Mouse (Mus musculus): ENCODE data around the gene Fbxl2. TPM values are rescaled to one million over a fixed set of nuclear protein-coding genes. Genes with fewer than 3 reads are reported as not detected.
A peak's percentile ranks its signal among the peaks of the same experiment; 100 is the strongest.

The Fbxl2 gene
- polyA plus RNA-seq, 1 experiment from 2014 or later: 2.7 TPM

DNA sequence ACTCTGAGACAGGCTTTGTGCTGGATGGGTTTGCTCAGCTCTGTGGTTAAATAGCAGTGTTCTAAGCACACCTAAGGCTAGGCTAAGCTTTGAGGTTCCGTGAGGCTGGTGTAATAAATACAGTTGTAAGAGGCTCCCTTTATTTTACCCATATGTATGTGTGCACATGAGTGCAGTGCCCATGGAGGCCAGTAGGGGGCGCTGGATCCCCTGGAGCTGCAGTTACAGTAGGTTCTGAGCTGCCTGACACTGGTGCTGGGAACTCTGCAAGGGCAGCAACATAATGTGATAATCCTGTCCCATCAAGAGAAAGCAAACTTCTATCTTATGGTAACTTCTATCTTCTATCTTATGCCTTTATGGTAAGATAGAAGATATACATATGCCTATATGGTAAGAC, 47.7 kb downstream of the Fbxl2 start:
- H3K27me3 ChIP-seq (ENCODE audit: control insufficient read depth, insufficient read depth, low read length): no peaks in the 10 kb centered on the region
- H3K9me3 ChIP-seq (ENCODE audit: control insufficient read depth, low read length): 0 out of 2 replicates have a peak, but pooled peaks cover 3% of the 10 kb centered on the region
- H3K36me3 ChIP-seq (ENCODE audit: control insufficient read depth, insufficient read depth, low read length): no peaks in the 10 kb centered on the region
- 58% methylated on average over 2 of the region's 2 CpGs for WGBS
- no peak for ATAC-seq (ENCODE audit: insufficient number of reproducible peaks, insufficient read depth, low FRiP score, low read depth)
- no peak overlapping the region for H3K4me3 ChIP-seq (ENCODE audit: control insufficient read depth in 1 of 2, insufficient read depth in 1 of 2, low read depth in 1 of 2, low read length in 2 of 2)
- no peak overlapping the region for H3K4me2 ChIP-seq (ENCODE audit: low read length)
- no peaks in the 10 kb centered on the region for H3K4me1 ChIP-seq (ENCODE audit: control insufficient read depth in 2 of 2, insufficient read depth in 2 of 2, low read length in 2 of 2)
- H3K27ac ChIP-seq (replicated peaks in 1 of 2; ENCODE audit: control insufficient read depth in 1 of 2, insufficient read depth in 1 of 2, low read depth in 2 of 2, low read length in 2 of 2): no peak overlapping the region
- H3K9ac ChIP-seq (ENCODE audit: low read length): no peak overlapping the region

DNA sequence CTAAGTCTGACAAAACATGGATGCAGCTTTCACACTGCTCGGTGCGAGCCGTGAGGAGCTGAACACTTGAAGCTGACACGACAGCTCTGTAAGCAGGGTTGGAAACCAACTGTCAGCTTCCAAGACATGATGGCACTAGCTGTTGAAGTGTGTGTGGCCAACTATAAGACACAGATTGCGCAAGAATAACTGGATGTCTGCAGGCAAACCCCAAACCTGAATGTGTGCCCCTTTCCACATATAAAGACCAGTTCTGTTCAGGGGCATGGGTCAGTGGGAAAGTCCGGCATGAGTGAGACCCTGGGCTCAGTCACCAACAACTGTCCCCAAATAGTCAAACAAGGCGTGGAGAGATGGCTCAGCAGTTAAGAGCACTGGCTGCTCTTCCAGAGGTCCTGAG, 53.2 kb downstream of the Fbxl2 start:
- H3K27ac ChIP-seq (replicated peaks in 1 of 2; ENCODE audit: control insufficient read depth in 1 of 2, insufficient read depth in 1 of 2, low read depth in 2 of 2, low read length in 2 of 2): no peak overlapping the region
- H3K4me2 ChIP-seq (ENCODE audit: low read length): no peak overlapping the region
- no peaks in the 10 kb centered on the region for H3K9me3 ChIP-seq (ENCODE audit: control insufficient read depth, low read length)
- ATAC-seq (ENCODE audit: insufficient number of reproducible peaks, insufficient read depth, low FRiP score, low read depth): no peak
- no peak overlapping the region for H3K9ac ChIP-seq (ENCODE audit: low read length)
- WGBS: 87% methylated on average over 7 of the region's 7 CpGs
- peaks cover 2 to 3% of the 10 kb centered on the region in 2 experiments; a peak in 2 of 4 replicates for H3K4me1 ChIP-seq (ENCODE audit: control insufficient read depth in 2 of 2, insufficient read depth in 2 of 2, low read length in 2 of 2)
- H3K4me3 ChIP-seq (ENCODE audit: control insufficient read depth in 1 of 2, insufficient read depth in 1 of 2, low read depth in 1 of 2, low read length in 2 of 2): no peak overlapping the region
- no peaks in the 10 kb centered on the region for H3K36me3 ChIP-seq (ENCODE audit: control insufficient read depth, insufficient read depth, low read length)
- no peaks in the 10 kb centered on the region for H3K27me3 ChIP-seq (ENCODE audit: control insufficient read depth, insufficient read depth, low read length)

DNA sequence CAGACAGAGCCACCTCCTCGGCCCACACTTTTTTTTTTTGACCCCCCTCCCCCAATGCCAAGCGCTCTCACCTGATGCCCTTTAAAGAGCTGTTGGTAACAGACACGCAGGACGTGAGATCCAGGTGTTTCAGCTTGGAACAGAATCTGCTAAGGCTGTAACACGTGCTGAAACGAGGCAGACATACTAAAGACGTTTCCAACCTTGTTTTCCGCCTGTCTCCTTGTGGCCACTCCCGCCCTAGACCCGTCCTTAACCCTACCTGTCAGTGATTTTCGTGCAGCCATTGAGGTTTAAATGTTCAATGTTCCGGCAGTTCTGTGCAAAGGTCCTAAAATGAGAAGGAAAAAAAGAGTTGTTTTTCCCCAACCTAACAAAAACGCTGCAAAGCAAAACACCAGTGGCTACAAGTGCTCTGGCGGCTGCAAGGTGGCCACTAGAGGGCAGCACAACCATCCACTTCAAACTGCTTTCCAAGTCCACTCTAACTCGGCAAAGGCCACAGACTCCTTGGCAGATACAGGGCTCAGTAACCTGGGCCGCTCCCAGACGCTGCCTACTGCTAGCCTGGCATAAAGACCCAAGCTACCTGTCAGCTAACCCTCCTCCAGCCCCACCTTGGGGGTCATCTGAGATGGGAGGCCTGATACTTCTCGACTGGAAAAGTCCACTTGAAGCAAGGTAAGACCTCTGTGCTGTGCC, 55.3 kb downstream of the Fbxl2 start:
- H3K27me3 ChIP-seq (ENCODE audit: control insufficient read depth, insufficient read depth, low read length): no peaks in the 10 kb centered on the region
- peak overlapping the region; percentile 3; a peak in 2 of 4 replicates for H3K4me3 ChIP-seq (ENCODE audit: control insufficient read depth in 1 of 2, insufficient read depth in 1 of 2, low read depth in 1 of 2, low read length in 2 of 2)
- H3K4me1 ChIP-seq (ENCODE audit: control insufficient read depth in 2 of 2, insufficient read depth in 2 of 2, low read length in 2 of 2): peaks cover 2 to 3% of the 10 kb centered on the region in 2 experiments; a peak in 2 of 4 replicates
- H3K9ac ChIP-seq (ENCODE audit: low read length): peak overlapping the region; percentile 59; the same call in 1 of the 2 replicates
- H3K36me3 ChIP-seq (ENCODE audit: control insufficient read depth, insufficient read depth, low read length): no peaks in the 10 kb centered on the region
- peak overlapping the region; percentile 67 for H3K4me2 ChIP-seq (ENCODE audit: low read length)
- ATAC-seq (ENCODE audit: insufficient number of reproducible peaks, insufficient read depth, low FRiP score, low read depth): no peak
- H3K9me3 ChIP-seq (ENCODE audit: control insufficient read depth, low read length): no peaks in the 10 kb centered on the region
- WGBS: 22% methylated on average over 18 of the region's 18 CpGs
- H3K27ac ChIP-seq (replicated peaks in 1 of 2; ENCODE audit: control insufficient read depth in 1 of 2, insufficient read depth in 1 of 2, low read depth in 2 of 2, low read length in 2 of 2): no peak overlapping the region

DNA sequence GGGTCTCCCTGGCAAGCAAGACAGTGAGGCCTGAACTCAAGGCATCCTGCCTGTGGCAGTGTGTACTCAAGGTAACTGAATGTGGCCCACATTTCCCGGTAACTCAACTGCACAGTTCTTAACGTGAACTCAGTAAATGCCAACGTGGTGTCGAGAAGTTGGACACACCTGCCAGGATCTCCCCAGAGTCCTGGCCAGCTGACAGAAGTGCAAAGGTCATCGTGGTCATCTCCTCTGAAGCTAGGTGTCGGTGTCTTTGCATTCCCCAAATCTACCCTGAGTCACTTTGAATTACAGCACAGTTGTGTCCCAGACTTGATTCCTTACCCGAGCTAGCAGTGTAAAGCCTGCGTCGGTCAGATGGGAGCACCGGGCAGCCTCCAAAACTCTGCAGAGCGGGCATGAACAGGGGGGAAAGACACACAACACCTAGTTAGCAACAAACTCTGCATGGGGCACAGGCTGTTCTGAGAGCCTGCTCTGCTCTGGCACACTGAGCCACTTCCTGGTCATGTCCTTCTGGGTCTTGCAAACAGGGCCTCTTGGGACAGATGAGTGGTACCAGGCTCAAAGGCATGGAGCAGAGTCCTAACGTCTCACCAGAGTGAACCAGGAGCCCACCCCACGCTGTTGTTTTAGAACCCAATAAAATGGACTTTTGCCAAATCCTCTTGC, 60.9 kb downstream of the Fbxl2 start:
- Histone ChIP-seq H3K9ac (ENCODE audit: low read length) (no peak overlapping the region), H3K4me2 (ENCODE audit: low read length) (no peak overlapping the region), H3K36me3 (ENCODE audit: control insufficient read depth, insufficient read depth, low read length) (no peaks in the 10 kb centered on the region), H3K4me3 (ENCODE audit: control insufficient read depth in 1 of 2, insufficient read depth in 1 of 2, low read depth in 1 of 2, low read length in 2 of 2) (no peak overlapping the region), H3K9me3 (ENCODE audit: control insufficient read depth, low read length) (no peaks in the 10 kb centered on the region), H3K27me3 (ENCODE audit: control insufficient read depth, insufficient read depth, low read length) (no peaks in the 10 kb centered on the region), H3K4me1 (ENCODE audit: control insufficient read depth in 2 of 2, insufficient read depth in 2 of 2, low read length in 2 of 2) (peaks cover 6 to 21% of the 10 kb centered on the region in 2 experiments), H3K27ac (replicated peaks in 1 of 2; ENCODE audit: control insufficient read depth in 1 of 2, insufficient read depth in 1 of 2, low read depth in 2 of 2, low read length in 2 of 2) (no peak overlapping the region)
- WGBS: 75% methylated on average over 13 of the region's 13 CpGs
- no peak for ATAC-seq (ENCODE audit: insufficient number of reproducible peaks, insufficient read depth, low FRiP score, low read depth)

DNA sequence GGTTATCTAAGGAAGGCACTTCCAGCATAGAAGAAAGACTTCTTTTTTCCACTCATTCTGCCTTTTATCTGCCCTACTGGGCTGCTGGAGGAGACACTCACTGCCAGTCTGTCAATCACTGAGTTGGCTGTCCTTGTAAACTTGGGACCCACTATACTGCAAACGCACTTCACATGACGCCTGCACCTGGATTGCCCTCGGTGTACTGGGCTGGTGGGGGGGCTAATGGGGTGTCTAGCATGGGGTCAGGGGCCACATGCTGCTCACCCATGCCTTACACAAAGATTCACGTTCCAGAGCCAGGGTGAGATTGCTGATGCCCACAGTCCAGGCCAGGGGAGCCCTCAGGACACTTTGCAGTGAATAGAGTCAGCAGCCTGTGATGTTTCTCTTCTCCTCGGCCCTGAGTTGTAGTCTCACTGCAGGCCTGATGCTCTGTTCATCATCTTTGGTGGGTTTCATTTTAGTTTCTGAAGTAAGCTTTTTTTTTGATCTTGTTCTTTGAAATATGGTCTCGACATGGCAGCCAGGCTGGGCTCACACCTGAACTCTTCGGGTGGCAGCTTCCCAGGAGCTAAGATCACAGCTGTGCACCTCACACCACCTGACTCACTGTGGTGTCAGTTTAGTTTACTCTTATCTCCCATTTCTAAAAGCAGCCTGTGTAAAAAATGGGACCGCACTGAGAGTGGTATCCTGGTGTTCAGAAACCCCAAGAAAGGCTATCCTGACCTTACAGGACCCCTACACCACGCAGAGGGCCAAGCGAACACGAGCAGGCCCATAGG, 62.9 kb downstream of the Fbxl2 start:
- no peaks in the 10 kb centered on the region for H3K27me3 ChIP-seq (ENCODE audit: control insufficient read depth, insufficient read depth, low read length)
- no peak for ATAC-seq (ENCODE audit: insufficient number of reproducible peaks, insufficient read depth, low FRiP score, low read depth)
- no peak overlapping the region for H3K27ac ChIP-seq (replicated peaks in 1 of 2; ENCODE audit: control insufficient read depth in 1 of 2, insufficient read depth in 1 of 2, low read depth in 2 of 2, low read length in 2 of 2)
- WGBS: 72% methylated on average over 11 of the region's 11 CpGs
- peaks cover 6 to 21% of the 10 kb centered on the region in 2 experiments for H3K4me1 ChIP-seq (ENCODE audit: control insufficient read depth in 2 of 2, insufficient read depth in 2 of 2, low read length in 2 of 2)
- H3K9me3 ChIP-seq (ENCODE audit: control insufficient read depth, low read length): no peaks in the 10 kb centered on the region
- H3K9ac ChIP-seq (ENCODE audit: low read length): no peak overlapping the region
- peaks cover 19% of the 10 kb centered on the region for H3K36me3 ChIP-seq (ENCODE audit: control insufficient read depth, insufficient read depth, low read length)
- no peak overlapping the region for H3K4me3 ChIP-seq (ENCODE audit: control insufficient read depth in 1 of 2, insufficient read depth in 1 of 2, low read depth in 1 of 2, low read length in 2 of 2)
- H3K4me2 ChIP-seq (ENCODE audit: low read length): no peak overlapping the region

DNA sequence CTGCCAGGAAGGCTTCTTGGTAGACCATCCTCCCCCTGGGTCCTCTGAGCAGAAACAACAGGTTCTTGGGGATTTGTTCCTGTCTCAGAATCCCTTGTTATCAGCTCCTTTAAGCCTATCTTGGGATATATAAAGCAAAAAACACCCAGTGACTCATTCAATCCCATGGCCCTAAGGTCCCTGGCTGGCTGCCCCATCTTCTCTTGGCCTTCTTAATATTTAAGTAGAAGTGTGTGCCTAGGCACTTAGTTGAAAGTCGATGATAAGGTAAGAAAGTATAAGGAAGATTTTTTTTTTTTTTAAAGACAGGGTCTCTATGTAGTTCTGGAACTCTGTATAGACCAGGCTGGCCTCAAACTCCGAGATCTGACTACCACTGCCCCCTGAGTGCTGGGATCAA, 63.5 kb downstream of the Fbxl2 start:
- Histone ChIP-seq H3K27ac (replicated peaks in 1 of 2; ENCODE audit: control insufficient read depth in 1 of 2, insufficient read depth in 1 of 2, low read depth in 2 of 2, low read length in 2 of 2) (no peak overlapping the region), H3K9ac (ENCODE audit: low read length) (no peak overlapping the region), H3K4me1 (ENCODE audit: control insufficient read depth in 2 of 2, insufficient read depth in 2 of 2, low read length in 2 of 2) (peaks cover 6 to 21% of the 10 kb centered on the region in 2 experiments), H3K27me3 (ENCODE audit: control insufficient read depth, insufficient read depth, low read length) (no peaks in the 10 kb centered on the region), H3K4me2 (ENCODE audit: low read length) (no peak overlapping the region), H3K36me3 (ENCODE audit: control insufficient read depth, insufficient read depth, low read length) (peaks cover 25% of the 10 kb centered on the region), H3K9me3 (ENCODE audit: control insufficient read depth, low read length) (no peaks in the 10 kb centered on the region), H3K4me3 (ENCODE audit: control insufficient read depth in 1 of 2, insufficient read depth in 1 of 2, low read depth in 1 of 2, low read length in 2 of 2) (no peak overlapping the region)
- no peak for ATAC-seq (ENCODE audit: insufficient number of reproducible peaks, insufficient read depth, low FRiP score, low read depth)
- WGBS: 75% methylated on average over 2 of the region's 2 CpGs

DNA sequence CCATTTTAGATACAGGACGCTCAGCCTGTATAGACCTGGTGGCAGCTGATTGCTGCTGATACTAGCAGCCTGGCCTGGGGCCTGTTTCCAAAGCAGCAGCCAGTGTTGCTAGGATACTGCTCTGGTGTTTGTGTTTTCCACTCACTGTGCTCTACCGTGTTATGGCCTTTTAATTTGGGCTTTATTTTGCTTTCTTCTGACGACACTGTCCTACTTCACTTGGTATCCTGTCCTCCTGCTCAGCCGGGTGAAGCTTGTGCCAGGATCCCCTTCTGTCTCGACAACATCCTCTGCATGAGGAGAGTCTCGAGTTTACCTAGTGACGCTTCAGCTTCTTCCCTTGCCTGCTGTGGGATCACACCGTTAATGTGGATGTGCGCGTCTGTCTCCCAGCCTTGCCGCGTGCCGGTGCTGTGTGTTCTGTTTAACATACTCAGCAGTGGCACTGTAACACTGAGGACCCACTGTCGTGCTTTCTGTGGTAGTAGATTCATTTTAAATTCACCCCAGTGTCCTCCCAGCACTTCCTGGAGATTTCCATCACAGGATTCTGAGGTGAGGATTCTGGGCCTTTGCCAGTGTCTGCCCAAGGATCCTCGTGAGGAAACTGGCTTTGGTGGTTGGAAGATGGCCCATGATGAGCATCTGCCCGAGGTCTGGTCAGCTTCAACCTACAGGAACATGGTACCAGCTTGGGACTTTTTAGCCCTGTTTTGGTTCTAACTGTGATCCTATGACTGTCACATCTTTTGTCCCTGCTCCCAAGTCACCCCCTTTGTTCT, 64.7 kb downstream of the Fbxl2 start:
- Histone ChIP-seq H3K27me3 (ENCODE audit: control insufficient read depth, insufficient read depth, low read length) (no peaks in the 10 kb centered on the region), H3K4me3 (ENCODE audit: control insufficient read depth in 1 of 2, insufficient read depth in 1 of 2, low read depth in 1 of 2, low read length in 2 of 2) (no peak overlapping the region), H3K4me2 (ENCODE audit: low read length) (0 out of 2 replicates have a peak overlapping the region, but pooled peaks have one; percentile 12), H3K36me3 (ENCODE audit: control insufficient read depth, insufficient read depth, low read length) (peaks cover 37% of the 10 kb centered on the region), H3K4me1 (ENCODE audit: control insufficient read depth in 2 of 2, insufficient read depth in 2 of 2, low read length in 2 of 2) (peaks cover 6 to 21% of the 10 kb centered on the region in 2 experiments), H3K27ac (replicated peaks in 1 of 2; ENCODE audit: control insufficient read depth in 1 of 2, insufficient read depth in 1 of 2, low read depth in 2 of 2, low read length in 2 of 2) (peak overlapping the region in 1 of 2 experiments; percentile 25; a peak in 1 of 4 replicates), H3K9ac (ENCODE audit: low read length) (no peak overlapping the region), H3K9me3 (ENCODE audit: control insufficient read depth, low read length) (no peaks in the 10 kb centered on the region)
- WGBS: 41% methylated on average over 16 of the region's 16 CpGs
- peak; percentile 59; the same call in 1 of the 2 replicates for ATAC-seq (ENCODE audit: insufficient number of reproducible peaks, insufficient read depth, low FRiP score, low read depth)
